Mouse (Mus musculus) mouse embryonic stem cell (cell line): ENCODE results near the gene Prorsd1.

Source experiments
- in situ Hi-C, 2 experiments: fragments of 300-500 bp; cut with MboI; formaldehyde crosslinking; loops; 1 replicate in 1 of 2; 3 replicates in 1 of 2; pipeline ENCODE4 v1.14.3; 2019 to 2020; ENCODE audit warnings: low sequenced_read_pairs in 2 of 2, low pct_unique_long_range_greater_than_20kb in 1 of 2, mixed read lengths in 1 of 2; ENCODE audit not compliant: unreplicated experiment in 1 of 2

Gene Prorsd1

GRCm38 (mm10) chr11:29512818-29513535 is 1.9 kb downstream of the Prorsd1 start:
- in situ Hi-C loops = loop anchor here in 1 of 2 experiments (25.0 kb wide), 1 partner anchor 251 kb away; no protein-coding TSS in a partner anchor

GRCm38 (mm10) chr11:29509421-29509820 is 5.4 kb downstream of the Prorsd1 start:
- in situ Hi-C loops = loop anchor here in 1 of 2 experiments (25.0 kb wide), 1 partner anchor 247 kb away; no protein-coding TSS in a partner anchor

- in situ Hi-C loops = loop anchor here in 1 of 2 experiments (25.0 kb wide), 1 partner anchor 243 kb away; no protein-coding TSS in a partner anchor
Observed at GRCm38 (mm10) chr11:29504899-29505625, 9.8 kb downstream of the Prorsd1 start.

GRCm38 (mm10) chr11:29503948-29504893 is 10.6 kb downstream of the Prorsd1 start:
- in situ Hi-C loops = loop anchor here in 1 of 2 experiments (25.0 kb wide), 1 partner anchor 242 kb away; no protein-coding TSS in a partner anchor

GRCm38 (mm10) chr11:29496962-29497361 is 17.9 kb downstream of the Prorsd1 start:
- in situ Hi-C loops = no loop called here

- in situ Hi-C loops = no loop called here
Observed at GRCm38 (mm10) chr11:29493135-29493534, 21.7 kb downstream of the Prorsd1 start.

GRCm38 (mm10) chr11:29474676-29475075 is 40.2 kb downstream of the Prorsd1 start:
- in situ Hi-C loops = no loop called here
